36 mouse cellular contexts compared by ENCODE assay signal in genomic region chr3:116653278-116653945, GRCm38 (mm10). TPM values are rescaled to one million over a fixed set of nuclear protein-coding genes. Genes with fewer than 3 reads are reported as not detected.
DNase-seq lines count a peak whose midpoint lies in the region; ATAC-seq and TF ChIP-seq lines count a peak whose summit lies in the region.
"Had no signal": no experiment of that assay in that cellular context is flagged by ENCODE, and none has a peak within 500 bp of the region (broad histone marks: within the 10 kb centered on the region; RNA-seq: fewer than 3 reads in every experiment).

No protein-coding gene starts in this region.

- no peaks in the 10 kb centered on the region for H3K27me3 ChIP-seq in midbrain, embryonic 11.5 days (ENCODE audit: control insufficient read depth, insufficient read depth, low read length)
- H3K27me3 ChIP-seq in midbrain, postnatal 0 days (ENCODE audit: insufficient read depth, low read length) = no peaks in the 10 kb centered on the region
- no peaks in the 10 kb centered on the region for H3K27me3 ChIP-seq in neural tube, embryonic 15.5 days (replicated peaks)
- H3K27me3 ChIP-seq: embryonic facial prominence, embryonic 13.5 days; heart, embryonic 13.5 days; hindbrain, embryonic 12.5 days; kidney, embryonic 15.5 days; limb, embryonic 15.5 days; megakaryocyte, embryonic 14.5 days; neural tube, embryonic 13.5 days; Patski had no signal

- H3K9ac ChIP-seq in midbrain, embryonic 11.5 days (ENCODE audit: low read length) = no peak overlapping the region
- H3K9ac ChIP-seq in midbrain, postnatal 0 days (replicated peaks; ENCODE audit: low read length, poor library complexity, severe bottlenecking) = no peak overlapping the region
- H3K9ac ChIP-seq in neural tube, embryonic 15.5 days (replicated peaks) = no peak overlapping the region
- H3K9ac ChIP-seq: embryonic facial prominence, embryonic 13.5 days; heart, embryonic 13.5 days; hindbrain, embryonic 12.5 days; kidney, embryonic 15.5 days; limb, embryonic 15.5 days; neural tube, embryonic 13.5 days had no signal

- no peak overlapping the region for H3K4me2 ChIP-seq in midbrain, embryonic 11.5 days
- H3K4me2 ChIP-seq in midbrain, postnatal 0 days (ENCODE audit: low read depth, low read length, poor library complexity, severe bottlenecking) = no peak overlapping the region
- no peak overlapping the region for H3K4me2 ChIP-seq in neural tube, embryonic 15.5 days
- H3K4me2 ChIP-seq: embryonic facial prominence, embryonic 13.5 days; heart, embryonic 13.5 days; hindbrain, embryonic 12.5 days; kidney, embryonic 15.5 days; limb, embryonic 15.5 days; neural tube, embryonic 13.5 days had no signal

- no peak overlapping the region for H3K27ac ChIP-seq in midbrain, embryonic 11.5 days (ENCODE audit: low read depth, low read length)
- no peak overlapping the region for H3K27ac ChIP-seq in midbrain, postnatal 0 days (ENCODE audit: low read depth, low read length)
- 0 out of 2 replicates have a peak overlapping the region, but pooled peaks have one; percentile 2 for H3K27ac ChIP-seq in neural tube, embryonic 15.5 days (replicated peaks)
- H3K27ac ChIP-seq: embryonic facial prominence, embryonic 13.5 days; heart, adult 2 months; heart, embryonic 13.5 days; hindbrain, embryonic 12.5 days; kidney, embryonic 15.5 days; limb, embryonic 15.5 days; neural tube, embryonic 13.5 days had no signal

- no peak for TF ChIP-seq CTCF in midbrain, postnatal 0 days (IDR thresholded peaks at IDR 0.05)
- no peak for TF ChIP-seq CTCF in brain, embryonic 14.5 days (IDR thresholded peaks at IDR 0.05; ENCODE audit: borderline replicate concordance, extremely low read depth, insufficient read depth, insufficient read length)

- no peaks in the 10 kb centered on the region for H3K9me3 ChIP-seq in midbrain, embryonic 11.5 days (ENCODE audit: control insufficient read depth, low read length)
- H3K9me3 ChIP-seq in midbrain, postnatal 0 days (ENCODE audit: low read length) = no peaks in the 10 kb centered on the region
- no peaks in the 10 kb centered on the region for H3K9me3 ChIP-seq in neural tube, embryonic 15.5 days (replicated peaks)
- H3K9me3 ChIP-seq: embryonic facial prominence, embryonic 13.5 days; G1E; heart, embryonic 13.5 days; hindbrain, embryonic 12.5 days; kidney, embryonic 15.5 days; limb, embryonic 15.5 days; megakaryocyte, embryonic 14.5 days; neural tube, embryonic 13.5 days had no signal

- peaks cover 2% of the 10 kb centered on the region; the same call in 1 of the 2 replicates for H3K4me1 ChIP-seq in midbrain, embryonic 11.5 days (ENCODE audit: control insufficient read depth, insufficient read depth, low read length)
- no peaks in the 10 kb centered on the region for H3K4me1 ChIP-seq in midbrain, postnatal 0 days (ENCODE audit: insufficient read depth, low read length)
- H3K4me1 ChIP-seq in neural tube, embryonic 15.5 days = peaks cover 23% of the 10 kb centered on the region

- no peak overlapping the region for H3K4me3 ChIP-seq in midbrain, embryonic 11.5 days (ENCODE audit: low read depth, low read length)
- H3K4me3 ChIP-seq in midbrain, postnatal 0 days (ENCODE audit: low read depth, low read length) = no peak overlapping the region
- H3K4me3 ChIP-seq in neural tube, embryonic 15.5 days (replicated peaks) = no peak overlapping the region
- H3K4me3 ChIP-seq: embryonic facial prominence, embryonic 13.5 days; erythroblast, embryonic 14.5 days; heart, adult 2 months; heart, embryonic 13.5 days; hindbrain, embryonic 12.5 days; kidney, embryonic 15.5 days; limb, embryonic 15.5 days; megakaryocyte, embryonic 14.5 days; neural tube, embryonic 13.5 days had no signal

- 86% methylated on average over 5 of the region's 5 CpGs for WGBS in midbrain, embryonic 11.5 days
- 63% methylated on average over 5 of the region's 5 CpGs for WGBS in midbrain, postnatal 0 days
- WGBS in neural tube, embryonic 15.5 days = 67% methylated on average over 5 of the region's 5 CpGs

- TF ChIP-seq POLR2A in brain, embryonic 14.5 days (IDR thresholded peaks at IDR 0.05; ENCODE audit: borderline replicate concordance, extremely low read depth, insufficient read depth, insufficient read length, poor library complexity, severe bottlenecking) = no peak

- ATAC-seq in frontal cortex, adult (ENCODE audit: low TSS enrichment) = 0 out of 2 replicates have a peak, but pooled peaks have one; percentile 28
- no peak for ATAC-seq in midbrain, embryonic 11.5 days (ENCODE audit: low FRiP score)
- no peak for ATAC-seq in midbrain, postnatal 0 days (ENCODE audit: low FRiP score)
- no peak for ATAC-seq in neural tube, embryonic 15.5 days (ENCODE audit: low FRiP score)
- ATAC-seq: CD4-positive, CD25-positive, alpha-beta regulatory T cell, adult 4 months; forebrain, embryonic 14.5 days; intestine, postnatal 0 days; Patski had no signal

- no peak for DNase-seq in frontal cortex, postnatal 14 days (ENCODE audit: low spot score in 2 of 2)
- peak; percentile 75 for DNase-seq in midbrain, embryonic 11.5 days (ENCODE audit: low spot score, missing footprints)
- DNase-seq in midbrain, postnatal 0 days (ENCODE audit: low spot score) = no peak
- peak; percentile 21 for DNase-seq in brain, embryonic 14.5 days (ENCODE audit: low read depth)
- no peak for DNase-seq in B cell, adult 2 months
- DNase-seq: adrenal gland, postnatal 36 days; cerebellum, adult 18-20 months; cerebellum, postnatal 25 days; embryo, embryonic 11 days; gastrocnemius, postnatal 14 days; heart, adult 2 months; heart, postnatal 14 days; kidney, postnatal 36 days; layer of hippocampus, adult 9-11 months; left cerebral cortex, postnatal 4 days; lung, adult 18-20 months; lung, postnatal 10 days; thymus, adult 18-20 months; thymus, postnatal 36 days had no signal

- H3K36me3 ChIP-seq in midbrain, embryonic 11.5 days (ENCODE audit: control insufficient read depth, insufficient read depth, low read length) = no peaks in the 10 kb centered on the region
- H3K36me3 ChIP-seq in midbrain, postnatal 0 days (ENCODE audit: insufficient read depth, low read length) = no peaks in the 10 kb centered on the region
- H3K36me3 ChIP-seq in neural tube, embryonic 15.5 days = peaks cover 8% of the 10 kb centered on the region; the same call in 1 of the 2 replicates

RNA-seq across cellular contexts. Expression of gene Mfsd14a, which starts 9.1 kb away (rescaled TPM):
- polyA plus RNA-seq in midbrain, embryonic 11.5 days (2014; fragmentation: Nextera tagmentation; extraction: Ambion mirVana) = 88.7 and 91.6 TPM in 2 replicates
- total RNA-seq in midbrain, postnatal 0 days (2014; rRNA removed) = 44.7 and 51.1 TPM in 2 replicates
- 49.4 and 50.6 TPM in 2 replicates for polyA plus RNA-seq in midbrain, postnatal 0 days (2015; fragmentation: Nextera tagmentation; extraction: Ambion mirVana)
- polyA plus RNA-seq in brain, embryonic 14.5 days (2012; rRNA removed) = 38.8 and 44.9 TPM in 2 replicates
- polyA plus RNA-seq in neural tube, embryonic 15.5 days (2015; fragmentation: Nextera tagmentation; extraction: Ambion mirVana) = 59.9 and 68.5 TPM in 2 replicates

RNA-seq across cellular contexts. Expression of gene Gm43191, which starts 27.6 kb away (rescaled TPM):
- not detected in 2 replicates for polyA plus RNA-seq in midbrain, embryonic 11.5 days (2014; fragmentation: Nextera tagmentation; extraction: Ambion mirVana)
- total RNA-seq in midbrain, postnatal 0 days (2014; rRNA removed) = not detected in 2 replicates
- polyA plus RNA-seq in midbrain, postnatal 0 days (2015; fragmentation: Nextera tagmentation; extraction: Ambion mirVana) = not detected in 2 replicates
- polyA plus RNA-seq in brain, embryonic 14.5 days (2012; rRNA removed) = not detected in 2 replicates
- polyA plus RNA-seq in neural tube, embryonic 15.5 days (2015; fragmentation: Nextera tagmentation; extraction: Ambion mirVana) = not detected in 2 replicates
- total RNA-seq: adrenal gland, adult 18-20 months; adrenal gland, postnatal 36 days; G1E; gastrocnemius, postnatal 14 days had no signal
- polyA plus RNA-seq: CD4-positive, CD25-positive, alpha-beta regulatory T cell, adult 4 months; embryonic facial prominence, embryonic 13.5 days; erythroblast, embryonic 14.5 days; forebrain, embryonic 14.5 days; G1E; heart, adult 2 months; heart, embryonic 13.5 days; hindbrain, embryonic 12.5 days; intestine, postnatal 0 days; kidney, embryonic 15.5 days; limb, embryonic 15.5 days; neural tube, embryonic 13.5 days; stomach, embryonic 16.5 days had no signal

RNA-seq across cellular contexts. Expression of gene Trmt13, which starts 39.0 kb away (rescaled TPM):
- polyA plus RNA-seq in midbrain, embryonic 11.5 days (2014; fragmentation: Nextera tagmentation; extraction: Ambion mirVana) = 21.1 and 23.5 TPM in 2 replicates
- total RNA-seq in midbrain, postnatal 0 days (2014; rRNA removed) = 12.2 and 14.0 TPM in 2 replicates
- polyA plus RNA-seq in midbrain, postnatal 0 days (2015; fragmentation: Nextera tagmentation; extraction: Ambion mirVana) = 22.1 and 23.4 TPM in 2 replicates
- 25.3 and 27.2 TPM in 2 replicates for polyA plus RNA-seq in brain, embryonic 14.5 days (2012; rRNA removed)
- polyA plus RNA-seq in neural tube, embryonic 15.5 days (2015; fragmentation: Nextera tagmentation; extraction: Ambion mirVana) = 26.6 and 29.1 TPM in 2 replicates

RNA-seq across cellular contexts. Expression of gene Sass6, which starts 58.6 kb away (rescaled TPM):
- polyA plus RNA-seq in midbrain, embryonic 11.5 days (2014; fragmentation: Nextera tagmentation; extraction: Ambion mirVana) = 36.0 and 37.5 TPM in 2 replicates
- total RNA-seq in midbrain, postnatal 0 days (2014; rRNA removed) = 5.3 and 6.6 TPM in 2 replicates
- 7.2 and 9.2 TPM in 2 replicates for polyA plus RNA-seq in midbrain, postnatal 0 days (2015; fragmentation: Nextera tagmentation; extraction: Ambion mirVana)
- 10.4 and 10.7 TPM in 2 replicates for polyA plus RNA-seq in brain, embryonic 14.5 days (2012; rRNA removed)
- 12.9 and 17.0 TPM in 2 replicates for polyA plus RNA-seq in neural tube, embryonic 15.5 days (2015; fragmentation: Nextera tagmentation; extraction: Ambion mirVana)

RNA-seq across cellular contexts. Expression of gene Slc35a3, which starts 59.2 kb away (rescaled TPM):
- 7.9 and 8.2 TPM in 2 replicates for polyA plus RNA-seq in midbrain, embryonic 11.5 days (2014; fragmentation: Nextera tagmentation; extraction: Ambion mirVana)
- 18.9 and 23.9 TPM in 2 replicates for total RNA-seq in midbrain, postnatal 0 days (2014; rRNA removed)
- 5.4 and 6.2 TPM in 2 replicates for polyA plus RNA-seq in midbrain, postnatal 0 days (2015; fragmentation: Nextera tagmentation; extraction: Ambion mirVana)
- polyA plus RNA-seq in brain, embryonic 14.5 days (2012; rRNA removed) = 10.0 and 10.4 TPM in 2 replicates
- 7.8 and 10.0 TPM in 2 replicates for polyA plus RNA-seq in neural tube, embryonic 15.5 days (2015; fragmentation: Nextera tagmentation; extraction: Ambion mirVana)

Comparison
In these comparisons a context has a peak if more than half of its experiments do, and no peak if none do; other contexts are left out.
1. DNase-seq: peak in midbrain, embryonic 11.5 days (single experiment) and brain, embryonic 14.5 days (single experiment); none in frontal cortex, postnatal 14 days (0 of 2), midbrain, postnatal 0 days (single experiment) and B cell, adult 2 months (0 of 2).